Mouse (Mus musculus) hindbrain, embryonic 11.5 days (tissue): ENCODE measurements around the gene Slc22a7. TPM values are rescaled to one million over a fixed set of nuclear protein-coding genes. Genes with fewer than 3 reads are reported as not detected.

Source experiments
- ATAC-seq: fragments of 200-750 bp; cut with Nextera tagmentation; 2 replicates; pipeline ENCODE4 v1.8.0; 2017; ENCODE audit warnings: mild to moderate bottlenecking, moderate TSS enrichment, moderate library complexity; ENCODE audit not compliant: low FRiP score
- DNase-seq: peaks from one replicate; pipeline ENCODE4 v3.0.0-alpha.2; 2015; ENCODE audit warnings: low spot score
- H3K27ac ChIP-seq: fragments of 300-500 bp; sonication (generic); 2 replicates; pipeline ENCODE4 v1.5.1; 2014; ENCODE audit warnings: mild to moderate bottlenecking, low read depth, low read length
- H3K27me3 ChIP-seq: fragments of 300-500 bp; sonication (generic); 2 replicates; pipeline ENCODE4 v1.6.1; 2014; ENCODE audit warnings: mild to moderate bottlenecking, low read length, moderate library complexity, mixed read lengths; ENCODE audit not compliant: control insufficient read depth, insufficient read depth
- H3K36me3 ChIP-seq: fragments of 300-500 bp; sonication (generic); 2 replicates; pipeline ENCODE4 v1.6.1; 2014; ENCODE audit warnings: mild to moderate bottlenecking, low read length, moderate library complexity, mixed read lengths; ENCODE audit not compliant: control insufficient read depth, insufficient read depth
- H3K4me1 ChIP-seq: fragments of 300-500 bp; sonication (generic); replicated peaks from 2 replicates; pipeline ENCODE4 v1.6.1; 2014; ENCODE audit warnings: low read length, mixed read lengths; ENCODE audit not compliant: control insufficient read depth, insufficient read depth
- H3K4me2 ChIP-seq: fragments of 300-500 bp; sonication (generic); replicated peaks from 2 replicates; pipeline ENCODE4 v1.6.1; 2014; ENCODE audit warnings: mild to moderate bottlenecking, low read depth, low read length
- H3K4me3 ChIP-seq: fragments of 300-500 bp; sonication (generic); 2 replicates; pipeline ENCODE4 v1.5.1; 2014; ENCODE audit warnings: low read depth, low read length
- H3K9ac ChIP-seq: fragments of 300-500 bp; sonication (generic); 2 replicates; pipeline ENCODE4 v1.6.1; 2014; ENCODE audit warnings: low read depth, low read length
- H3K9me3 ChIP-seq: fragments of 300-500 bp; sonication (generic); 2 replicates; pipeline ENCODE4 v1.6.1; 2016; ENCODE audit warnings: low read length; ENCODE audit not compliant: control insufficient read depth
- WGBS: fragments of 180-500 bp; shearing (Covaris S2); extraction: QIAGEN DNeasy Blood & Tissue Kit; methylation state at CpG from one replicate; pipeline ENCODE4 v1.1.7; 2014; 5-methylcytosine and 5-hydroxymethylcytosine counted together
- polyA plus RNA-seq: library from polyadenylated mRNA; unstranded; fragments of >200 nt; fragmentation: Nextera tagmentation; extraction: Ambion mirVana; gene quantifications from 2 replicates; pipeline ENCODE4 v1.2.1, GENCODE M21; 2014

The Slc22a7 gene
- polyA plus RNA-seq, 1 experiment from 2014 or later = not detected

GRCm38 (mm10) chr17:46467830-46468229 is 29.6 kb upstream of the Slc22a7 start:
- Histone ChIP-seq H3K4me3 (no peak overlapping the region), H3K9me3 (no peaks in the 10 kb centered on the region), H3K36me3 (no peaks in the 10 kb centered on the region), H3K27ac (no peak overlapping the region), H3K9ac (no peak overlapping the region), H3K27me3 (no peaks in the 10 kb centered on the region), H3K4me2 (no peak overlapping the region), H3K4me1 (no peaks in the 10 kb centered on the region)
- no peak for DNase-seq
- 71% methylated on average over 9 of the region's 9 CpGs for WGBS
- no peak for ATAC-seq

- no peak for ATAC-seq
- Histone ChIP-seq H3K27me3 (peaks cover 32% of the 10 kb centered on the region), H3K4me1 (peaks cover 3% of the 10 kb centered on the region; the same call in 1 of the 2 replicates), H3K9ac (no peak overlapping the region), H3K36me3 (no peaks in the 10 kb centered on the region), H3K4me2 (no peak overlapping the region), H3K9me3 (no peaks in the 10 kb centered on the region), H3K27ac (no peak overlapping the region), H3K4me3 (no peak overlapping the region)
- no peak for DNase-seq
- 79% methylated on average over 5 of the region's 5 CpGs for WGBS
Measured at GRCm38 (mm10) chr17:46462226-46462625, 24.0 kb upstream of the Slc22a7 start.

- Histone ChIP-seq H3K9me3 (no peaks in the 10 kb centered on the region), H3K27ac (no peak overlapping the region), H3K4me1 (peaks cover 3% of the 10 kb centered on the region; the same call in 1 of the 2 replicates), H3K36me3 (no peaks in the 10 kb centered on the region), H3K4me2 (peak overlapping the region; percentile 34; the same call in 1 of the 2 replicates), H3K9ac (peak overlapping the region; percentile 19; the same call in 1 of the 2 replicates), H3K27me3 (peaks cover 36% of the 10 kb centered on the region), H3K4me3 (peak overlapping the region; percentile 6; the same call in 1 of the 2 replicates)
- ATAC-seq (no peak), DNase-seq (peak; percentile 23)
- 9% methylated on average over 8 of the region's 8 CpGs for whole genome bisulfite sequencing
Measured at GRCm38 (mm10) chr17:46461347-46461746, 23.1 kb upstream of the Slc22a7 start.

- H3K4me3 ChIP-seq = peak overlapping the region; percentile 6; the same call in 1 of the 2 replicates
- peak overlapping the region; percentile 34 for H3K4me2 ChIP-seq
- H3K9ac ChIP-seq = peak overlapping the region; percentile 19; the same call in 1 of the 2 replicates
- no peak for ATAC-seq
- DNase-seq = no peak
- 2% methylated on average over 24 of the region's 32 CpGs for WGBS
- H3K27me3 ChIP-seq = peaks cover 37% of the 10 kb centered on the region
- no peak overlapping the region for H3K27ac ChIP-seq
- H3K9me3 ChIP-seq = no peaks in the 10 kb centered on the region
- H3K4me1 ChIP-seq = peaks cover 4% of the 10 kb centered on the region; the same call in 1 of the 2 replicates
- H3K36me3 ChIP-seq = no peaks in the 10 kb centered on the region
Measured at GRCm38 (mm10) chr17:46460673-46461072, 22.4 kb upstream of the Slc22a7 start.

- no peak for ATAC-seq
Measured at GRCm38 (mm10) chr17:46458439-46458838, 20.2 kb upstream of the Slc22a7 start.

GRCm38 (mm10) chr17:46457791-46458190 is 19.5 kb upstream of the Slc22a7 start:
- no peak for DNase-seq
- Histone ChIP-seq H3K36me3 (no peaks in the 10 kb centered on the region), H3K27ac (no peak overlapping the region), H3K27me3 (peaks cover 42% of the 10 kb centered on the region), H3K4me2 (no peak overlapping the region), H3K4me1 (peaks cover 19% of the 10 kb centered on the region), H3K9ac (no peak overlapping the region), H3K9me3 (no peaks in the 10 kb centered on the region), H3K4me3 (no peak overlapping the region)
- ATAC-seq = no peak
- 12% methylated on average over 10 of the region's 10 CpGs for WGBS

More at GRCm38 (mm10) chr17:46458439-46458838, 20.2 kb upstream of the Slc22a7 start:
- H3K4me1 ChIP-seq = peaks cover 15% of the 10 kb centered on the region
- no peaks in the 10 kb centered on the region for H3K36me3 ChIP-seq
- no peak for DNase-seq
- no peak overlapping the region for H3K27ac ChIP-seq
- H3K27me3 ChIP-seq = peaks cover 40% of the 10 kb centered on the region
- no peak overlapping the region for H3K4me3 ChIP-seq
- no peaks in the 10 kb centered on the region for H3K9me3 ChIP-seq
- 30% methylated on average over 3 of the region's 3 CpGs for WGBS
- no peak overlapping the region for H3K4me2 ChIP-seq
- H3K9ac ChIP-seq = no peak overlapping the region

- Histone ChIP-seq H3K27me3 (peaks cover 27% of the 10 kb centered on the region), H3K4me2 (peak overlapping the region; percentile 73), H3K4me3 (peak overlapping the region; percentile 31), H3K36me3 (no peaks in the 10 kb centered on the region), H3K9me3 (no peaks in the 10 kb centered on the region), H3K9ac (peak overlapping the region; percentile 31; the same call in 1 of the 2 replicates), H3K27ac (no peak overlapping the region), H3K4me1 (peaks cover 16% of the 10 kb centered on the region)
- DNase-seq = peak; percentile 69
- peak; percentile 69 for ATAC-seq
- 1% methylated on average over 32 of the region's 33 CpGs for WGBS
Measured at GRCm38 (mm10) chr17:46455110-46455691, 16.9 kb upstream of the Slc22a7 start.

GRCm38 (mm10) chr17:46454539-46454938 is 16.3 kb upstream of the Slc22a7 start:
- H3K36me3 ChIP-seq = no peaks in the 10 kb centered on the region
- H3K27ac ChIP-seq = 0 out of 2 replicates have a peak overlapping the region, but pooled peaks have one; percentile 51
- ATAC-seq (0 out of 2 replicates have a peak, but pooled peaks have one; percentile 16), DNase-seq (peak; percentile 63)
- peak overlapping the region; percentile 44; the same call in 1 of the 2 replicates for H3K9ac ChIP-seq
- no peaks in the 10 kb centered on the region for H3K9me3 ChIP-seq
- peak overlapping the region; percentile 31 for H3K4me3 ChIP-seq
- peak overlapping the region; percentile 73 for H3K4me2 ChIP-seq
- H3K27me3 ChIP-seq = peaks cover 23% of the 10 kb centered on the region
- WGBS = 1% methylated on average over 9 of the region's 9 CpGs
- H3K4me1 ChIP-seq = peaks cover 16% of the 10 kb centered on the region

GRCm38 (mm10) chr17:46453970-46454411 is 15.7 kb upstream of the Slc22a7 start:
- Histone ChIP-seq H3K9me3 (no peaks in the 10 kb centered on the region), H3K9ac (peak overlapping the region; percentile 44; the same call in 1 of the 2 replicates), H3K4me1 (peaks cover 16% of the 10 kb centered on the region), H3K27me3 (peaks cover 22% of the 10 kb centered on the region), H3K27ac (peak overlapping the region; percentile 51), H3K36me3 (no peaks in the 10 kb centered on the region), H3K4me3 (peak overlapping the region; percentile 23; the same call in 1 of the 2 replicates), H3K4me2 (peak overlapping the region; percentile 73)
- DNase-seq (peak; percentile 48), ATAC-seq (peak; percentile 47; the same call in 1 of the 2 replicates)
- 3% methylated on average over 26 of the region's 26 CpGs for WGBS
